Mouse (Mus musculus) lung, postnatal 10 days (tissue): ENCODE results near the gene Wrap73.

Source experiments
- DNase-seq: peaks from one replicate; pipeline ENCODE4 v3.0.0; 2021

The Wrap73 gene

DNA sequence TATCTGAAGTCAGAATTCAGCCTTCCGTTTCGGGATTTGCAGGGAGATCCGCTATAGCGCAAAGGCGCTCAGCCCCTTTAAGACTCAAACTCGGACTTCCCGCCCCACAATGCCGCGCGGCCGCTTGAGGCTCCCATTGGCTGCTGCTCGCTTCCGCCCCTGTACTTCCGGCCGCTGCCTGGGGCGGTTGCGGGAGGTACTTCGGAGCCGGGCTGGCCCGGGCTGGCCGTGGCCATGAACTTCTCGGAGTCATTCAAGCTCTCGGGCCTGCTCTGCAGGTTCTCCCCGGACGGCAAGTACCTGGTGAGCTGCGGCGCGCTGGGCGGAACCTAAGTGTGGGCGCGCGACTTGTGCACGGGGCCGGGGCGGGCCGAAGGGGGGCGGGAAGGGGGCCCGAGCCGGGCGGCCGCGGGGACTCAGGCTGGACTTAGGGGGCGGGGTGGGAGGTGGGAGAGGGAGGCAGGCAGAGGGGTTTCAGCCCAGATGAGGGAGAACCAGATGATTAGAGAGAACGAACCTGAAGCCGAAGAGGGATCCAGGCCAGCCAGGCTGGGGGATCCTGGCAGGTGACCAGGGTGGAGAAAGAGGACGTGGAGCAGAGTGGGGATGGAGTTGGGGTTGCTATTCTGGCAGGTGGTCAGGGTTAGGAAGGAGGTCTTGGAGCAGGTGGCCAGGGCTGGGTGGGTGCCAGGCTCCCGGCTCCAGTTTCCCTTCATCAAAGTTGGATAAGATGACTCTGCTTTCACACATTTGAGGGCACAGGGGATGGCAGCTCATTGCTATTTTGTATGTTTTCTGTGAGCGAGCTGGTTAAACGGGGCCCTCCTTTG, at the start of gene Wrap73:
Gene Wrap73, plus strand, starts transcription at position 162 of the 830 bp plus-strand sequence.
- peak; percentile 94 for DNase-seq

DNA sequence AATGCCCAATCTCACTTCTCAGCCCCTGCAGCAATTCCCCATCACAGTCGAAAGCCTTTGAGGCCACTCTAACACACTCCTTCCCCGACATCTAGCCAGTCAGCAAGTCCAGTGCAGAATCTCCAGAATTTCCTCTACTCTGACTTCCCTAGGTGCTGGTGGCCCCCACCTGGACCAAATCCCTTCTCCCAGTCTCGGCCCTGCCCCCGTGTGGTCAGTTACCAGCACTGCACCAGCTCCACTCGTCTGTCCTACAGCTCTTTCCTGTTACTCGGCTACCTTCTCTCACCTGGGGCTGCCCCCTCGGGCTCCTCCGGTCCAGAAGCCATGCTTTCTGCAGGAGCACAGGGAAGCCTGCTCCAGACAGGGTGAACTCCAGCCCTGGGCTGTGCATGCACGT, 49.0 kb upstream of the Wrap73 start:
- DNase-seq: peak; percentile 34

DNA sequence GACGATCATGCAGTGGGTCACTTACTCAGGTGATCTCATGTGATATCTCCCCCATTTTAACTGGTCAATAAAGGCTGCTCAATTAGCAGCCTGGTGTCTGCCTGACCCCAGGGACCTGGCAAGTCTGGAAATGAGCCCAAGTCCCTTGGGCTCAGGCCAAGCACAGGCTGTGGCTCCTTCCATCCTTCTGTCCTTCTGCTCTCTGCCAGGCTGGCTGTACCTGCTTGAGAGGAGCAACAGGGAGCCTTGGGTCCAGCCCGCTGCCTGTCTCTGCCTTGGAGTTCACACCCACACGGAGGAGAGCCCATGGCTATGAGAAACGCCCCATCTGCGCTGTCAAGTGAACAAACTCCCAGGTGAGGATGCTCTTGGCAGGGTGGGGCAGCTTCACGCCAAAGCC, 46.1 kb upstream of the Wrap73 start:
- DNase-seq: no peak

DNA sequence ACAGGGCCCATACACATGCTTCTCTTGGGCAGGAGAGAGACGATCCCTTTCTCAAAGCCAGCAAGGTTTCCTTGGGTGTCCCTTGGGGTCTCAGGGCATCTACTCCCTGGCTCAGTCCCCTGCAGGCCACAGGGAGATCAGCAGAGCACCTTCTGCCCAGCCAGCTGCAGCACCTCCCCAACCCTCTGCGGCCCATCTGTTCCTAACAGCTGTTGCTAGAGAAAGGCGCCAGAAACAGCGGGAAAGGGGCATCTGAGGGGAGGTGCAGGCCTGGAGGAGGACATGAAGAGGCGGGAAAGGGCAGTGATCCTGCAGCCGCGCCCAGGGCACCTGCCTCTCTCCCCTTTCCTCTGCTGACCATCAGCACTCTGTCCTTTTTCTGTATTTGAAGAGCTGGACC, 42.8 kb upstream of the Wrap73 start:
- no peak for DNase-seq

DNA sequence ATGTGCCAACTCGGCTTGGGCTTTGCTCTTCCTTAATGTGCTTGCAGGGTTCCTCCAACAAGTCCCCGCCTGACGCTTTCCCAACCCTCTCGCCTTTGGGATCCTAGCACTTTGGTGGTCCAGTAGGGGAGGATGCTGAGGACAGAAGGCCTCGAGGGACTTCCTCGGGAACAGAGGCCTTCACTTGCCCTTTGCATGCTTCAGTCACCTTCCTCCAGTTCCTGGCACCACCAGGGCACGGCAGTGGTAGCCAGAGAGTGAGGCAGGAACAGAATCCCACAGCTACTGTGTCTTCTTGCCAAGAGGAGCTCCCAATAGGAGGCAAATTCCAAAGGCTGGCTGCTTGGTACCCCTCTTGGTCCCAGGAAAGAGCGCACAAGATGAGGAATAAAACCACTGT, 38.8 kb upstream of the Wrap73 start:
- no peak for DNase-seq

- no peak for DNase-seq
These were observed 38.3 kb upstream of the Wrap73 start for GRCm38 (mm10) chr4:154103912-154104311.

- peak; percentile 63 for DNase-seq
These were observed 36.7 kb upstream of the Wrap73 start for GRCm38 (mm10) chr4:154105381-154106001.

DNA sequence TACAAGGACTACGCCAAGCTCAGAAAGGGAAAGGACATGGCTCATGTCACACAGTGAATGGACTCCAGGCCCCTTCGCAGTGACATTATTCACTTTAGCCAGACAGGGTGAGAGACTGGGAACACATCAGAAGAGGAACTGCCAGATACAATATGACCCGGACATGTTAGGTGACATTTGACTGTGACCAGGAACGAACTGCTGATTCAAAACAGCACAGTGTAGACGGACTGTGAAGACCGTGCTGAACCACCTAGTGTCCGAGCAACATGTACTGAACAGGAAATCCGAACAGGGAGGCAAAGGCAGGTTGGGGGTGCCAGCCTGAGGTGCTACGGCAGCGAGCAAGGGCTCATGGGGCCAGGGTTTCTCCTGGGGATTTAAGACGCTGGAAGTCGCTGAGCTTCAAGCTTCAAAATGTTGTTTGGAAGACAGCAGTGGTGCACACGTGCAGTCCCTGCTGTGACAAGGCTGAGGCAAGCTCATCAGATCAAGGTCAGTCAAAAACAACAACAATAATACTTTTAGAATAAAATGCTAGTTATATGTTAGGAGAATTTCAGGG, 35.6 kb upstream of the Wrap73 start:
- DNase-seq: no peak

- no peak for DNase-seq
These were observed 32.8 kb upstream of the Wrap73 start for GRCm38 (mm10) chr4:154109216-154109849.

DNA sequence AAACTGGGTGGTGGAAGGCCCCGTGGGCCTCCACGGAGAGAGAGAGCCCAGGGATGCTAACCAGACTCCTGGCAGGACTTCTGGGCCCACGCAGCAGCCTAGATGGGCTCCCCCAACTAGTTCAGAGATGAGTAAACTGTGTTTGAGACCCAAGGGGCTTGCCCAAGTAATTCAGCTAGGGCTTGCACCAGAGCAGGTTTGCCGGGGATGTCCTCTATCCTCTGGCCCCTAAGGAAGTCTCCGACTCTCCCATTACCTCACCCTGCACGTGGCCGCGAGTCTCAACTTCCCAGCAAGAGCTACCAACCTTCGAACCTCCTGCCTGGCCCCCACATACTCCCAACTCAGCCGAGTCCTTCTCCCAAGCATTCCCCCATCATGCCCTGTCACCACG, 32.3 kb upstream of the Wrap73 start:
- no peak for DNase-seq

- no peak for DNase-seq
These were observed 25.8 kb upstream of the Wrap73 start for GRCm38 (mm10) chr4:154116421-154116820.

- DNase-seq: no peak
These were observed 23.4 kb upstream of the Wrap73 start for GRCm38 (mm10) chr4:154118782-154119181.

DNA sequence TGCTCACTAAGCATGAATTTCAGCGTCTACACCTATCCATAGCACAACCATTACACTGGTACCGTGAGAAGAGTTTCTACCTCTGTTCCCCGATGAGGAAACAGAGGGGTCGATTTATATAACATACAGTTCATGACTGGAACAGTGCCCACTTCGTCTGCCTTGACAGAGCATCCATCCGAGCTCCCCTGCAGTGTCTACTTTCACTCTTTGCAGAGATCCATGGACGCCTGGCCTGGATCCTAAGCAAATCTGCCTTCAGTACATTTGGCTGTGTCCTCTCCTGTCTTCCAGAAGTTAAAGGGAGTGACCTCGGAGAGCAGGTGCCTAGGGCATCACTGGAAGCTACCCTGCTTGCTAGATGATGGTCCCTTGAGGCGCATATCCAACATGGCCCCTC, 23.0 kb upstream of the Wrap73 start:
- no peak for DNase-seq

DNA sequence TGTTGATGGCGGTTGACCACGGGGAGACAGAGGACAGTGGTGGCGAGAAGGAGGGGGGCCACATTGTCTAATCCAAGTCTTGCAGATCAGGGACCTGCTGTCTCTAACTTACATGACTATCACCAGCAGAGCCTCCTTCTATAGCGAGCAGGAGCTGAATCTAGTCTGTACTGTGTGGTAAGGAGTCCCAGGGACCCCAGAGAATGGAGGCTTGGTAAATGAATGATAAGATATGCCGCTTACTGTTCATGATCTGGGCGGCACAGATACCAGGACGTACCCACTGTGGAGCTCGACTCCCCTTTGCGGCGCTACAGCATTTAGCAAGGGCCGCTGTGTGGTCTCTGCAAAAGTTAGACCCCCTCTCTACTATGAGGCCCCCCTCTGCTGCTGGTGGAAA, 20.4 kb upstream of the Wrap73 start:
- no peak for DNase-seq

DNA sequence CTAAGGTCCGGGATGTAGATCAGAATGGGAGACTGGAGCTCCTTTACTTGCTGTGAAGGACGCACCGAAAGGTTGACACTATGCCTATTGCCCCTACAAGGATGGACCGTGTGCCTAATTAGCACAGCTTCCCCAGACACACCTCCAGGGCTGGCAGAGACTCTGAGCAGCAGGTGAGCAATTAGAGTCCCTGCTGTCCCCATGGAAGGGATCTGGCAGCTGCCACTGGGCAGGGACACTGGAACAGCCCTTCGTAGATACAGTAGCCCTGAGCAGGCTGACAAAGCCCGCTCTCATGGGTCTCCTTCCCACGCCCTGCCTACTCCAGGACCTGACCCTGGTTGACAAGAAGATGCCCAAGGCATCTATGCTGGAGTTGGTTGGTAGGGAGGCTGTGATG, 19.8 kb upstream of the Wrap73 start:
- DNase-seq: no peak

- no peak for DNase-seq
These were observed 18.6 kb upstream of the Wrap73 start for GRCm38 (mm10) chr4:154123553-154123952.

- no peak for DNase-seq
These were observed 17.0 kb upstream of the Wrap73 start for GRCm38 (mm10) chr4:154125202-154125601.

DNA sequence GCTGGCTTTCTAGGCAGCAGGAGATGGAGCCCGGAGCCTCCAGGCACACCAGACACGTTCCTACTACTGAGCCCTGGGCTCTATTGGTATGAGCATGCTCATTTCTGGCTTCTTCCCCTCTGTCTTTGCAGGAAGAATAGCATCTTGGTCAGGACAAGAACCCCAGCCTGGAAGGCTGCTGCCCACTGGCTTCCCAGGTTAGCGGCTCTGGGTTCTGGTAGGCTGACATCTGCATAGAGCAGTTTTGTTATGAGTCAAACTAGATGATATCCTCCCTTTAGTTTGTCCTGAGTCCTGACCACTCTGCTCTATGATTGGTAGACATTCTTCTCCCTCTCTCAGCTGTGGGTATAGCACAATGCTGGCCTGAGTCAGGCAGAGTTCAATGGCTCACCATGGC, 14.9 kb upstream of the Wrap73 start:
- DNase-seq: no peak

- DNase-seq: no peak
These were observed 12.2 kb upstream of the Wrap73 start for GRCm38 (mm10) chr4:154129950-154130349.

DNA sequence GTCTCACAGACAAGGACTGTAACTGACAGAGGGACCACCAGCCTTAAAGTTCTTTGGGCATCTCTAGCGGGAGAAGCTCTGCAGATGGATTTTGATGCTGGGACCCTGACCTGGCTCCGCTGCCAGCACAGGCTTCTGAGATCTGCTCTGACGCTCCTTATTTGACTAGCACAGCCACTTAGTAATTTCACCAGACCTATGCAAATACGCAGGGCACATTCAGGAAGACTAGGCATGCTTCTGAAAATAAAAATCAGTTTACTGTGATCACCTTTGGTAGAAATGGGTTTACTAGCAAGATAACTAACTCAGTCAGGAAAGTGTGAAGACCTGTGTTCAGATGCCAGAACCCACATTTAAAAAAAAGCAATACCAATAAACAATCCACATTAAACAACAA, 10.3 kb upstream of the Wrap73 start:
- DNase-seq: no peak

GRCm38 (mm10) chr4:154134803-154135202, 7.4 kb upstream of the Wrap73 start:
- no peak for DNase-seq

- no peak for DNase-seq
These were observed 5.0 kb upstream of the Wrap73 start for GRCm38 (mm10) chr4:154137139-154137538.

DNA sequence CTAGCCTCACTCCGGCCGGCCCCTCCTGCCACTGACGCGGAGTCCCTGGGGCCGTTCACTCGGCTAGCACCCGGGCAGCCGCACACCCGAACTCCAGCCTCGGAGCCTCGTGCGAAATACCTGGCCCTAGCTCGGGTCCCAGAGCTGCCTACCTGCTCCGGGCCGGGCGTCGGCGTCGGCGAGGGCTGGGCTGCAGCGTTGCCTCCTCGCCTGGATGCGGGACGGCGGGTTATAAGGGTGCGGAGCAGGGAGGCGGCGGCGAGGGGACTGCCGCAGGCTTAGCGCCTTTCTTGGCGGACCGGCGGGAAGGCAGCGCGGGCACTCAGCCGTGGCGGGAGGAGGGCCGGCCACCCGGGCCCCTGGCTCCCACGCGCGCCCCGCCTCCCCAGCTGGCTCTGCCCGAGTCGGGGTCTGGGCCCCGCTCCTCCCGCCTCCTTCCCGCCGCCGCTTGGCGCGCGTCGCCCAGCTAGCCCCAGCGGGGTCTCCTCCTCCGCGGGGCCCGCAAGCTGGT, 2.4 kb upstream of the Wrap73 start:
- DNase-seq: no peak

DNA sequence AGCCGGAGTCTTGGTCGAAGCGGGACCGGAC, 2.2 kb upstream of the Wrap73 start, which contains the start of gene Trp73:
Gene Trp73, minus strand, starts transcription at position 27 of the 31 bp plus-strand sequence.
- no peak for DNase-seq
